Mouse (Mus musculus): ENCODE data around the gene Rpf1.
A peak's percentile ranks its signal among the peaks of the same experiment; 100 is the strongest.

Gene Rpf1

GRCm38 (mm10) chr3:146500003-146500809 is 21.0 kb downstream of the Rpf1 start:
- peak; percentile 77 for DNase-seq (ENCODE audit: low spot score)

- peak; percentile 88 for DNase-seq (ENCODE audit: low spot score)
Measured at GRCm38 (mm10) chr3:146499431-146500002, 21.7 kb downstream of the Rpf1 start, which contains the start of the genes Spata1 and Gng5. Gene Spata1 (minus strand): TSS chr3:146499753. Gene Gng5 (plus strand): TSS chr3:146499807.

GRCm38 (mm10) chr3:146498989-146499388 is 22.2 kb downstream of the Rpf1 start:
- no peak for DNase-seq (ENCODE audit: low spot score)

- no peak for DNase-seq (ENCODE audit: low spot score)
Measured at GRCm38 (mm10) chr3:146494941-146495340, 26.3 kb downstream of the Rpf1 start.

- no peak for DNase-seq (ENCODE audit: low spot score)
Measured at GRCm38 (mm10) chr3:146486464-146486863, 34.8 kb downstream of the Rpf1 start.

GRCm38 (mm10) chr3:146482044-146482443 is 39.2 kb downstream of the Rpf1 start:
- DNase-seq (ENCODE audit: low spot score) = no peak

- DNase-seq (ENCODE audit: low spot score) = no peak
Measured at GRCm38 (mm10) chr3:146474428-146474827, 46.8 kb downstream of the Rpf1 start.

- DNase-seq (ENCODE audit: low spot score) = no peak
Measured at GRCm38 (mm10) chr3:146473741-146474140, 47.5 kb downstream of the Rpf1 start.

GRCm38 (mm10) chr3:146472657-146473056 is 48.6 kb downstream of the Rpf1 start:
- DNase-seq (ENCODE audit: low spot score) = no peak

- no peak for DNase-seq (ENCODE audit: low spot score)
Measured at GRCm38 (mm10) chr3:146469226-146469625, 52.0 kb downstream of the Rpf1 start.

- DNase-seq (ENCODE audit: low spot score) = no peak
Measured at GRCm38 (mm10) chr3:146462939-146463338, 58.3 kb downstream of the Rpf1 start.
